In genomic region chr15:32232189-32232588, GRCm38 (mm10) we compare ENCODE assay signal across 27 mouse cellular contexts. TPM values are rescaled to one million over a fixed set of nuclear protein-coding genes. Genes with fewer than 3 reads are reported as not detected.
DNase-seq lines count a peak whose midpoint lies in the region; ATAC-seq and TF ChIP-seq lines count a peak whose summit lies in the region.
"Had no signal": no experiment of that assay in that cellular context is flagged by ENCODE, and none has a peak within 500 bp of the region (broad histone marks: within the 10 kb centered on the region; RNA-seq: fewer than 3 reads in every experiment).

No protein-coding gene starts in this region.

- H3K9me3 ChIP-seq in forebrain, postnatal 0 days (ENCODE audit: low read length), result no peaks in the 10 kb centered on the region
- no peaks in the 10 kb centered on the region for H3K9me3 ChIP-seq in forebrain, embryonic 14.5 days (replicated peaks; ENCODE audit: control insufficient read depth, low read length)
- no peaks in the 10 kb centered on the region for H3K9me3 ChIP-seq in heart, embryonic 14.5 days (ENCODE audit: control insufficient read depth, low read length)
- H3K9me3 ChIP-seq in heart, embryonic 10.5 days, result no peaks in the 10 kb centered on the region
- no peaks in the 10 kb centered on the region for H3K9me3 ChIP-seq in lung, embryonic 16.5 days (ENCODE audit: control insufficient read depth, low read length)
- H3K9me3 ChIP-seq: embryonic facial prominence, embryonic 12.5 days; forebrain, embryonic 12.5 days; G1E; heart, embryonic 12.5 days; hindbrain, embryonic 12.5 days had no signal

- no peak overlapping the region for H3K9ac ChIP-seq in forebrain, postnatal 0 days
- H3K9ac ChIP-seq in forebrain, embryonic 14.5 days (ENCODE audit: low read length), result no peak overlapping the region
- no peak overlapping the region for H3K9ac ChIP-seq in heart, embryonic 14.5 days (ENCODE audit: low read length)
- H3K9ac ChIP-seq in lung, embryonic 16.5 days (ENCODE audit: low read length), result no peak overlapping the region
- H3K9ac ChIP-seq: embryonic facial prominence, embryonic 12.5 days; forebrain, embryonic 12.5 days; heart, embryonic 12.5 days; hindbrain, embryonic 12.5 days had no signal

- DNase-seq in forebrain, postnatal 0 days, result no peak
- no peak for DNase-seq in forebrain, embryonic 14.5 days (ENCODE audit: low spot score)
- no peak for DNase-seq in heart, embryonic 10.5 days (ENCODE audit: low spot score)
- DNase-seq in lung, postnatal 36 days, result no peak
- no peak for DNase-seq in left cerebral cortex, adult 11 months (ENCODE audit: low spot score)
- DNase-seq: B cell, adult 2 months; cerebellum, adult 11-12 months; cerebellum, adult 9-10 months; cerebellum, postnatal 25 days; gastrocnemius, postnatal 10 days had no signal

- TF ChIP-seq CTCF in forebrain, postnatal 0 days (IDR thresholded peaks at IDR 0.05; ENCODE audit: low read depth), result no peak

- no peaks in the 10 kb centered on the region for H3K36me3 ChIP-seq in forebrain, postnatal 0 days (ENCODE audit: insufficient read depth)
- no peaks in the 10 kb centered on the region for H3K36me3 ChIP-seq in forebrain, embryonic 14.5 days (ENCODE audit: control insufficient read depth, insufficient read depth, low read length)
- H3K36me3 ChIP-seq in heart, embryonic 14.5 days (ENCODE audit: control insufficient read depth, insufficient read depth, low read length), result no peaks in the 10 kb centered on the region
- H3K36me3 ChIP-seq in heart, embryonic 10.5 days, result no peaks in the 10 kb centered on the region
- no peaks in the 10 kb centered on the region for H3K36me3 ChIP-seq in lung, embryonic 16.5 days (ENCODE audit: control insufficient read depth, insufficient read depth, low read length)
- H3K36me3 ChIP-seq: embryonic facial prominence, embryonic 12.5 days; forebrain, embryonic 12.5 days; G1E; heart, embryonic 12.5 days; hindbrain, embryonic 12.5 days had no signal

- H3K4me2 ChIP-seq in forebrain, postnatal 0 days (ENCODE audit: low read depth), result no peak overlapping the region
- no peak overlapping the region for H3K4me2 ChIP-seq in forebrain, embryonic 14.5 days (ENCODE audit: low read length)
- H3K4me2 ChIP-seq in heart, embryonic 14.5 days (ENCODE audit: low read length), result peak overlapping the region; percentile 31
- H3K4me2 ChIP-seq in lung, embryonic 16.5 days (ENCODE audit: low read depth, low read length), result no peak overlapping the region
- H3K4me2 ChIP-seq: embryonic facial prominence, embryonic 12.5 days; forebrain, embryonic 12.5 days; hindbrain, embryonic 12.5 days had no signal

- peak; percentile 34; the same call in 1 of the 2 replicates for ATAC-seq in forebrain, postnatal 0 days
- no peak for ATAC-seq in forebrain, embryonic 14.5 days
- ATAC-seq in heart, embryonic 14.5 days (ENCODE audit: insufficient number of reproducible peaks, insufficient read depth, low FRiP score, low read depth), result no peak
- ATAC-seq in lung, embryonic 16.5 days (ENCODE audit: low read depth), result peak; percentile 56
- ATAC-seq: CD4-positive, CD25-positive, alpha-beta regulatory T cell, adult 4 months; hindbrain, embryonic 16.5 days; inflammation-experienced regulatory T-cells, adult 6 months; intestine, postnatal 0 days had no signal

- no peaks in the 10 kb centered on the region for H3K27me3 ChIP-seq in forebrain, postnatal 0 days (ENCODE audit: insufficient read depth, low read length)
- no peaks in the 10 kb centered on the region for H3K27me3 ChIP-seq in forebrain, embryonic 14.5 days (replicated peaks; ENCODE audit: control insufficient read depth, insufficient read depth, low read length)
- no peaks in the 10 kb centered on the region for H3K27me3 ChIP-seq in heart, embryonic 14.5 days (ENCODE audit: control insufficient read depth, insufficient read depth, low read length)
- no peaks in the 10 kb centered on the region for H3K27me3 ChIP-seq in heart, embryonic 10.5 days (ENCODE audit: insufficient read depth, poor library complexity, severe bottlenecking)
- H3K27me3 ChIP-seq in lung, embryonic 16.5 days (ENCODE audit: control insufficient read depth, insufficient read depth, low read depth, low read length), result no peaks in the 10 kb centered on the region
- H3K27me3 ChIP-seq: embryonic facial prominence, embryonic 12.5 days; forebrain, embryonic 12.5 days; heart, embryonic 12.5 days; hindbrain, embryonic 12.5 days had no signal

- no peak overlapping the region for H3K27ac ChIP-seq in forebrain, postnatal 0 days (ENCODE audit: low read depth, low read length)
- no peak overlapping the region for H3K27ac ChIP-seq in forebrain, embryonic 14.5 days (ENCODE audit: low read depth, low read length)
- H3K27ac ChIP-seq in heart, embryonic 14.5 days (replicated peaks in 1 of 2; ENCODE audit: control insufficient read depth in 1 of 2, insufficient read depth in 1 of 2, low read depth in 2 of 2, low read length in 2 of 2), result no peak overlapping the region
- no peak overlapping the region for H3K27ac ChIP-seq in heart, embryonic 10.5 days
- no peak overlapping the region for H3K27ac ChIP-seq in lung, embryonic 16.5 days (ENCODE audit: low read length)
- H3K27ac ChIP-seq: embryonic facial prominence, embryonic 12.5 days; forebrain, embryonic 12.5 days; hindbrain, embryonic 12.5 days had no signal

- H3K4me3 ChIP-seq in forebrain, postnatal 0 days (ENCODE audit: low read depth, low read length), result no peak overlapping the region
- H3K4me3 ChIP-seq in forebrain, embryonic 14.5 days (ENCODE audit: low read depth, low read length), result no peak overlapping the region
- H3K4me3 ChIP-seq in heart, embryonic 14.5 days (ENCODE audit: control insufficient read depth in 1 of 2, insufficient read depth in 1 of 2, low read depth in 1 of 2, low read length in 2 of 2), result no peak overlapping the region
- no peak overlapping the region for H3K4me3 ChIP-seq in heart, embryonic 10.5 days
- H3K4me3 ChIP-seq in lung, embryonic 16.5 days (ENCODE audit: low read length), result no peak overlapping the region
- H3K4me3 ChIP-seq: embryonic facial prominence, embryonic 12.5 days; forebrain, embryonic 12.5 days; heart, embryonic 12.5 days; hindbrain, embryonic 12.5 days had no signal

- 60% methylated on average over 3 of the region's 3 CpGs for WGBS in forebrain, postnatal 0 days
- WGBS in forebrain, embryonic 14.5 days, result 88% methylated on average over 3 of the region's 3 CpGs
- 74% methylated on average over 3 of the region's 3 CpGs for WGBS in heart, embryonic 14.5 days
- WGBS in heart, embryonic 10.5 days, result 83% methylated on average over 3 of the region's 3 CpGs
- WGBS in lung, embryonic 16.5 days, result 75% methylated on average over 3 of the region's 3 CpGs

- no peaks in the 10 kb centered on the region for H3K4me1 ChIP-seq in forebrain, postnatal 0 days (ENCODE audit: insufficient read depth)
- no peaks in the 10 kb centered on the region for H3K4me1 ChIP-seq in forebrain, embryonic 14.5 days (ENCODE audit: control insufficient read depth, insufficient read depth, low read length)
- peaks cover 0 to 10% of the 10 kb centered on the region in 2 experiments; a peak in 1 of 4 replicates for H3K4me1 ChIP-seq in heart, embryonic 14.5 days (ENCODE audit: control insufficient read depth in 2 of 2, insufficient read depth in 2 of 2, low read length in 2 of 2)
- H3K4me1 ChIP-seq in heart, embryonic 10.5 days, result no peaks in the 10 kb centered on the region
- no peaks in the 10 kb centered on the region for H3K4me1 ChIP-seq in lung, embryonic 16.5 days (replicated peaks; ENCODE audit: control insufficient read depth, insufficient read depth, low read length)
- H3K4me1 ChIP-seq: embryonic facial prominence, embryonic 12.5 days; forebrain, embryonic 12.5 days; hindbrain, embryonic 12.5 days had no signal

RNA-seq across cellular contexts. Expression of gene Sema5a, which starts 12.4 kb away (rescaled TPM):
- total RNA-seq in forebrain, postnatal 0 days (2014; rRNA removed), result 12.2 and 21.5 TPM in 2 replicates
- polyA plus RNA-seq in forebrain, postnatal 0 days (2015; fragmentation: Nextera tagmentation; extraction: Ambion mirVana), result 3.7 and 7.6 TPM in 2 replicates
- 10.1 and 10.8 TPM in 2 replicates for polyA plus RNA-seq in forebrain, embryonic 14.5 days (2014; fragmentation: Nextera tagmentation; extraction: Ambion mirVana)
- polyA plus RNA-seq in heart, embryonic 14.5 days (2014; fragmentation: Nextera tagmentation; extraction: Ambion mirVana), result 8.4 and 10.0 TPM in 2 replicates
- 2.7 and 6.9 TPM in 2 replicates for polyA plus RNA-seq in heart, embryonic 10.5 days (2016; fragmentation: Nextera tagmentation; extraction: Ambion mirVana)
- 13.6 and 14.0 TPM in 2 replicates for polyA plus RNA-seq in lung, embryonic 16.5 days (2015; fragmentation: Nextera tagmentation; extraction: Ambion mirVana)
- polyA plus RNA-seq: G1E; inflammation-experienced regulatory T-cells, adult 6 months had no signal

RNA-seq across cellular contexts. Expression of gene Tas2r119, which starts 55.1 kb away (rescaled TPM):
- not detected in 2 replicates for total RNA-seq in forebrain, postnatal 0 days (2014; rRNA removed)
- polyA plus RNA-seq in forebrain, postnatal 0 days (2015; fragmentation: Nextera tagmentation; extraction: Ambion mirVana), result not detected in 2 replicates
- polyA plus RNA-seq in forebrain, embryonic 14.5 days (2014; fragmentation: Nextera tagmentation; extraction: Ambion mirVana), result not detected in 2 replicates
- not detected in 2 replicates for polyA plus RNA-seq in heart, embryonic 14.5 days (2014; fragmentation: Nextera tagmentation; extraction: Ambion mirVana)
- not detected in 2 replicates for polyA plus RNA-seq in heart, embryonic 10.5 days (2016; fragmentation: Nextera tagmentation; extraction: Ambion mirVana)
- not detected in 2 replicates for polyA plus RNA-seq in lung, embryonic 16.5 days (2015; fragmentation: Nextera tagmentation; extraction: Ambion mirVana)
- total RNA-seq: adrenal gland, postnatal 10 days; adrenal gland, postnatal 4 days; gastrocnemius, postnatal 10 days; gastrocnemius, postnatal 4 days; heart, postnatal 10 days; heart, postnatal 4 days had no signal
- polyA plus RNA-seq: CD4-positive, CD25-positive, alpha-beta regulatory T cell, adult 4 months; cortical plate, adult 2 months; embryonic facial prominence, embryonic 12.5 days; forebrain, embryonic 12.5 days; G1E; heart, embryonic 12.5 days; hindbrain, embryonic 12.5 days; hindbrain, embryonic 16.5 days; inflammation-experienced regulatory T-cells, adult 6 months; intestine, postnatal 0 days had no signal

Comparison
In these comparisons a context has a peak if more than half of its experiments do, and no peak if none do; other contexts are left out.
1. ATAC-seq: peak in forebrain, postnatal 0 days (single experiment) and lung, embryonic 16.5 days (single experiment); none in forebrain, embryonic 14.5 days (single experiment) and heart, embryonic 14.5 days (single experiment).